Mouse (Mus musculus) spleen, adult 18-20 months (tissue): ENCODE data around the gene Tcl1b1.
A peak's percentile ranks its signal among the peaks of the same experiment; 100 is the strongest.
"Not testable (repeated sequence)": the region's sequence is repeated elsewhere in the genome, so short reads cannot be mapped to it uniquely, and the experiment has no call there.

Experiments used
- DNase-seq, 2 experiments: peaks; one replicate each; pipeline ENCODE4 v3.0.0; 2022; ENCODE audit warnings: mixed read lengths in 2 of 2

The Tcl1b1 gene

GRCm38 (mm10) chr12:105159390-105159789, at the start of gene Tcl1b1:
TSS of gene Tcl1b1 (plus strand) at chr12:105159690.
- no peak for DNase-seq

GRCm38 (mm10) chr12:105109812-105110211, 49.7 kb upstream of the Tcl1b1 start:
- DNase-seq, result no peak

GRCm38 (mm10) chr12:105112321-105112988, 47.0 kb upstream of the Tcl1b1 start:
- DNase-seq, result no peak

GRCm38 (mm10) chr12:105116648-105117047, 42.8 kb upstream of the Tcl1b1 start:
- DNase-seq, result no peak

GRCm38 (mm10) chr12:105125362-105125761, 34.1 kb upstream of the Tcl1b1 start:
- no peak for DNase-seq

GRCm38 (mm10) chr12:105126516-105126915, 33.0 kb upstream of the Tcl1b1 start:
- DNase-seq, result no peak

- DNase-seq, result no peak
Measured at GRCm38 (mm10) chr12:105127607-105128006, 31.9 kb upstream of the Tcl1b1 start.

- DNase-seq, result not testable (repeated sequence)
Measured at GRCm38 (mm10) chr12:105129494-105130205, 29.8 kb upstream of the Tcl1b1 start.

GRCm38 (mm10) chr12:105134167-105134566, 25.3 kb upstream of the Tcl1b1 start:
- DNase-seq, result not testable (repeated sequence)

GRCm38 (mm10) chr12:105134826-105135225, 24.7 kb upstream of the Tcl1b1 start:
- not testable (repeated sequence) for DNase-seq

- DNase-seq, result not testable (repeated sequence)
Measured at GRCm38 (mm10) chr12:105137729-105138128, 21.8 kb upstream of the Tcl1b1 start.

GRCm38 (mm10) chr12:105143096-105143495, 16.4 kb upstream of the Tcl1b1 start:
- no peak for DNase-seq

- not testable (repeated sequence) for DNase-seq
Measured at GRCm38 (mm10) chr12:105144928-105145327, 14.6 kb upstream of the Tcl1b1 start.

GRCm38 (mm10) chr12:105145714-105146113, 13.8 kb upstream of the Tcl1b1 start, which contains the start of gene Tcl1b2:
TSS of gene Tcl1b2 (plus strand) at chr12:105146014.
- no peak for DNase-seq

GRCm38 (mm10) chr12:105155286-105155685, 4.2 kb upstream of the Tcl1b1 start:
- DNase-seq, result not testable (repeated sequence)

GRCm38 (mm10) chr12:105158842-105159241, 648 bp upstream of the Tcl1b1 start:
- DNase-seq, result no peak

- DNase-seq, result no peak
Measured at GRCm38 (mm10) chr12:105166734-105167133, 7.2 kb downstream of the Tcl1b1 start.

- no peak for DNase-seq
Measured at GRCm38 (mm10) chr12:105173366-105173765, 13.9 kb downstream of the Tcl1b1 start.

GRCm38 (mm10) chr12:105174318-105174717, 14.8 kb downstream of the Tcl1b1 start:
- peak; percentile 9 to 57 for DNase-seq

GRCm38 (mm10) chr12:105176044-105176443, 16.6 kb downstream of the Tcl1b1 start, which contains the start of gene Tcl1b5:
TSS of gene Tcl1b5 (plus strand) at chr12:105176344.
- DNase-seq, result not testable (repeated sequence)

GRCm38 (mm10) chr12:105181040-105181644, 21.7 kb downstream of the Tcl1b1 start:
- not testable (repeated sequence) for DNase-seq

GRCm38 (mm10) chr12:105188980-105189379, 29.5 kb downstream of the Tcl1b1 start:
- not testable (repeated sequence) for DNase-seq

- DNase-seq, result not testable (repeated sequence)
Measured at GRCm38 (mm10) chr12:105190743-105191142, 31.3 kb downstream of the Tcl1b1 start, which contains the start of gene Tcl1b3. TSS of gene Tcl1b3 (plus strand) at chr12:105191043.
